Mouse (Mus musculus) liver, postnatal 0 days (tissue): Measurements from ENCODE around the gene Mthfd1l. TPM values are rescaled to one million over a fixed set of nuclear protein-coding genes. Genes with fewer than 3 reads are reported as not detected.

ENCODE experiments used
- ATAC-seq: fragments of 200-750 bp; cut with Nextera tagmentation; 2 replicates; pipeline ENCODE4 v1.8.0; 2017; ENCODE audit warnings: mild to moderate bottlenecking, moderate library complexity
- DNase-seq: peaks from one replicate; pipeline ENCODE4 v3.0.0-alpha.2; 2016
- H3K27ac ChIP-seq: fragments of 300-500 bp; sonication (generic); 2 replicates; pipeline ENCODE4 v1.5.1; 2014; ENCODE audit warnings: antibody characterized with exemption, moderate library complexity, mild to moderate bottlenecking, low read depth
- H3K27me3 ChIP-seq: fragments of 300-500 bp; sonication (generic); 2 replicates; pipeline ENCODE4 v1.6.1; 2014; ENCODE audit warnings: low read length, control low read depth, mixed read lengths; ENCODE audit not compliant: insufficient read depth
- H3K36me3 ChIP-seq: fragments of 300-500 bp; sonication (generic); replicated peaks from 2 replicates; pipeline ENCODE4 v1.6.1; 2014; ENCODE audit warnings: mild to moderate bottlenecking, control low read depth, low read length, moderate library complexity, mixed read lengths; ENCODE audit not compliant: insufficient read depth
- H3K4me1 ChIP-seq: fragments of 300-500 bp; sonication (generic); 2 replicates; pipeline ENCODE4 v1.6.1; 2014; ENCODE audit warnings: antibody characterized with exemption, mild to moderate bottlenecking, control low read depth; ENCODE audit not compliant: insufficient read depth
- H3K4me2 ChIP-seq: fragments of 300-500 bp; sonication (generic); 2 replicates; pipeline ENCODE4 v1.6.1; 2014; ENCODE audit warnings: low read depth, mild to moderate bottlenecking, low read length, moderate library complexity, mixed read lengths
- H3K4me3 ChIP-seq: fragments of 300-500 bp; sonication (generic); 2 replicates; pipeline ENCODE4 v1.5.1; 2014; ENCODE audit warnings: low read depth, low read length
- H3K9ac ChIP-seq: fragments of 300-500 bp; sonication (generic); replicated peaks from 2 replicates; pipeline ENCODE4 v1.6.1; 2014; ENCODE audit warnings: mild to moderate bottlenecking, moderate library complexity
- H3K9me3 ChIP-seq: fragments of 300-500 bp; sonication (generic); 2 replicates; pipeline ENCODE4 v1.6.1; 2016; ENCODE audit warnings: mild to moderate bottlenecking, control low read depth, low read length, mixed read lengths
- CTCF ChIP-seq: sonication (generic); IDR thresholded peaks from 2 replicates; pipeline ENCODE4 v1.5.1; 2016; ENCODE audit warnings: antibody characterized with exemption, low read depth
- EP300 ChIP-seq: IDR thresholded peaks from 2 replicates; pipeline ENCODE4 v1.6.1; 2016; ENCODE audit warnings: antibody characterized with exemption, low read depth, mild to moderate bottlenecking
- WGBS: fragments of 180-500 bp; shearing (Covaris S2); extraction: QIAGEN DNeasy Blood & Tissue Kit; methylation state at CpG from one replicate; pipeline ENCODE4 v1.1.7; 2014; ENCODE audit not compliant: insufficient replicate concordance; 5-methylcytosine and 5-hydroxymethylcytosine counted together
- polyA plus RNA-seq: library from polyadenylated mRNA; unstranded; fragments of >200 nt; fragmentation: Nextera tagmentation; extraction: Ambion mirVana; gene quantifications from 2 replicates; pipeline ENCODE4 v1.2.1, GENCODE M21; 2015

Gene Mthfd1l
- polyA plus RNA-seq, 1 experiment from 2014 or later, result 8.4 TPM

DNA sequence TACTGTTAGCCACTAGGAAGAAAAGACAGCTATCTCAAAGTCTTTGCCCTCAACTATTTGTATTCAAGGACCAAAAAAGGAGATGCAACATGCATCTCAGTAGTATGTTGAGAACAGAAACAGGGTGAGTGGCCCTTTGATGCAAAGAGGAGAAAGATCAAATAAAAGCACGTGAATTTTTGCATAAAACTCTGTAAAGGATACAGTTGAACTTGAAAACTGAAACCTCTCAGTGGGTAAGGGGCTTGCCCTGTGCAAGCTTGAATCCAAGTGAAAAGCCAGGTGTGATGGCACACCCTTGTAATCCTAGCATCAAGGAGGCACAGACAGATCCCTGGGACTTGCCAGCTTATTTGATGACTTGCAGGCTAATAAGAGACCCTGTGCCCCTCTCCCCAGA is 151.2 kb downstream of the Mthfd1l start:
- no peak overlapping the region for H3K4me3 ChIP-seq
- no peak for DNase-seq
- H3K4me2 ChIP-seq, result no peak overlapping the region
- no peak overlapping the region for H3K27ac ChIP-seq
- WGBS, result 85% methylated on average over 1 of the region's 1 CpGs
- peaks cover 3% of the 10 kb centered on the region; the same call in 1 of the 2 replicates for H3K36me3 ChIP-seq
- H3K4me1 ChIP-seq, result peaks cover 17% of the 10 kb centered on the region
- no peaks in the 10 kb centered on the region for H3K9me3 ChIP-seq
- no peaks in the 10 kb centered on the region for H3K27me3 ChIP-seq
- no peak overlapping the region for H3K9ac ChIP-seq
- no peak for TF ChIP-seq CTCF
- TF ChIP-seq EP300, result no peak
- no peak for ATAC-seq

DNA sequence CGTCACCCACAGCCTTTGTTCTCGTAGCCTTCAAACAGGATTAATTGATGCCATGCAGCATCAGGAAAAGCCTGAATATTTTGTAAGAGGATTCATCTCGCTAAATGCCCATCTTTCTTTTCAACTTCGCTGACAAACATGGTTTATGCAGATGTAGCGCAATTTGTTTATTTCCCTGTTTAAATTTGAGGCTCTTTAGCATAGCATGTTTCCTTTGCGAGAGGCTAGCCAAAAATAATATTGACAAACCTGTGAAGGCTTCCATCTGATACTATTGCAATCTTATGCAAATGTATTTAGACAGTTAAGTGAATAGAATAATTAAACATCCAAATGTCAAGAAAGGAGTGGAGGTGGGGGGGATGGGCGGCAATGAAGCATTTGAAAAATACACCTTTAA is 152.3 kb downstream of the Mthfd1l start:
- Histone ChIP-seq H3K9me3 (no peaks in the 10 kb centered on the region), H3K27me3 (no peaks in the 10 kb centered on the region), H3K9ac (no peak overlapping the region), H3K4me1 (peaks cover 17% of the 10 kb centered on the region), H3K4me3 (no peak overlapping the region), H3K27ac (no peak overlapping the region), H3K36me3 (0 out of 2 replicates have a peak, but pooled peaks cover 3% of the 10 kb centered on the region), H3K4me2 (no peak overlapping the region)
- DNase-seq (no peak), ATAC-seq (no peak)
- WGBS, result 85% methylated on average over 7 of the region's 7 CpGs
- TF ChIP-seq EP300 (no peak), CTCF (no peak)

- Histone ChIP-seq H3K9ac (no peak overlapping the region), H3K27me3 (no peaks in the 10 kb centered on the region), H3K36me3 (0 out of 2 replicates have a peak, but pooled peaks cover 3% of the 10 kb centered on the region), H3K4me1 (peaks cover 7% of the 10 kb centered on the region; the same call in 1 of the 2 replicates), H3K9me3 (no peaks in the 10 kb centered on the region), H3K4me2 (peak overlapping the region; percentile 19; the same call in 1 of the 2 replicates), H3K27ac (peak overlapping the region; percentile 71), H3K4me3 (no peak overlapping the region)
- WGBS, result 46% methylated on average over 8 of the region's 8 CpGs
- DNase-seq (no peak), ATAC-seq (peak; percentile 18; the same call in 1 of the 2 replicates)
- TF ChIP-seq EP300, result no peak
- no peak for TF ChIP-seq CTCF
These were observed 153.6 kb downstream of the Mthfd1l start for GRCm38 (mm10) chr10:4126335-4127012.

DNA sequence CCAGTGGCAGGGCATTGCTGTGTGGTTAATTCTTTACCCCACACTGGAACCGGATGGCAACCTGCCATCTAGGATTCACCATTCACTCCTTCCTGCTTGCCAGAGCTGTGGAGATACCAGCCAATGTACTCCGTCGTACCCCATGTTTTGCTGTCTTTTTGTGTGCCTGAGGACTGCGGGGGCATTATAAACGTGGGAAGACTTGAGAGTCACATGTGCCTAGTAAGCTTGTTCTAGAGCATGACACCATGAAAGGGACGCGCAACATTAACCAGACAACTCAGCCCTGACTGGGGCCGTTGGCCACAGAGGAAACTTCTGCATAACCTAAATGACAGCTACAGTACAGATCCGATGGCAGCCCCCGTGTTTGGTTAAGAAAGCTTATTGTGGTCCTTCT is 155.5 kb downstream of the Mthfd1l start:
- Histone ChIP-seq H3K9me3 (no peaks in the 10 kb centered on the region), H3K4me1 (peaks cover 4% of the 10 kb centered on the region; the same call in 1 of the 2 replicates), H3K27ac (peak overlapping the region; percentile 61), H3K4me3 (no peak overlapping the region), H3K4me2 (no peak overlapping the region), H3K27me3 (no peaks in the 10 kb centered on the region), H3K9ac (no peak overlapping the region), H3K36me3 (0 out of 2 replicates have a peak, but pooled peaks cover 3% of the 10 kb centered on the region)
- TF ChIP-seq CTCF, result no peak
- DNase-seq, result peak; percentile 31
- WGBS, result 56% methylated on average over 10 of the region's 10 CpGs
- ATAC-seq, result peak; percentile 38

DNA sequence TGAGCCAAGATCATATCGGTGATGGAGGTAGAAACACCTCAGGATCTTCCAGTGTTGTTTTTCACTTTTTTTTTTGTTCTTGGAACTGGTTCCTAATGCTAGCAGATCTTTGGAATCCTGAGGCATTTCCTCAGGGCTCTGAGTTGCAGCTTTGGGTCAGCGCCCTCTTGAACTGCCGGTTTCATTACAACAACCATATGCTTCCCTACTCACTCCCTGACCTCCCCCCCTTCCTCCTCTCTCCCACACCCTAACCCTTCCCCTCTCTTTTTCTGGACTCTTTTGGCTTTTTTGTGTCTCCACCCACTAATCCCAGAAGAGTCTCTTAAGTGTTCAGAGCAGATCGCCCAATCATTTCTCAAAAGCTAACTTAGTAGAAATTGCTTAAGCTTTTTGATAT is 156.0 kb downstream of the Mthfd1l start:
- H3K27me3 ChIP-seq, result no peaks in the 10 kb centered on the region
- H3K9ac ChIP-seq, result no peak overlapping the region
- no peaks in the 10 kb centered on the region for H3K9me3 ChIP-seq
- TF ChIP-seq CTCF, result no peak
- no peak for TF ChIP-seq EP300
- no peak overlapping the region for H3K4me3 ChIP-seq
- DNase-seq (no peak), ATAC-seq (no peak)
- no peak overlapping the region for H3K4me2 ChIP-seq
- WGBS, result 71% methylated on average over 4 of the region's 4 CpGs
- H3K4me1 ChIP-seq, result peaks cover 4% of the 10 kb centered on the region; the same call in 1 of the 2 replicates
- 0 out of 2 replicates have a peak, but pooled peaks cover 5% of the 10 kb centered on the region for H3K36me3 ChIP-seq
- peak overlapping the region; percentile 61 for H3K27ac ChIP-seq

GRCm38 (mm10) chr10:4129461-4129860 is 156.5 kb downstream of the Mthfd1l start:
- Histone ChIP-seq H3K4me1 (peaks cover 4% of the 10 kb centered on the region; the same call in 1 of the 2 replicates), H3K27ac (no peak overlapping the region), H3K36me3 (0 out of 2 replicates have a peak, but pooled peaks cover 5% of the 10 kb centered on the region), H3K4me2 (no peak overlapping the region), H3K27me3 (no peaks in the 10 kb centered on the region), H3K4me3 (no peak overlapping the region), H3K9me3 (no peaks in the 10 kb centered on the region), H3K9ac (no peak overlapping the region)
- no peak for TF ChIP-seq CTCF
- TF ChIP-seq EP300, result no peak
- WGBS, result 82% methylated on average over 8 of the region's 8 CpGs
- DNase-seq (no peak), ATAC-seq (no peak)
